Comparison of ENCODE assay signal across 8 mouse cellular contexts in the genomic region with DNA sequence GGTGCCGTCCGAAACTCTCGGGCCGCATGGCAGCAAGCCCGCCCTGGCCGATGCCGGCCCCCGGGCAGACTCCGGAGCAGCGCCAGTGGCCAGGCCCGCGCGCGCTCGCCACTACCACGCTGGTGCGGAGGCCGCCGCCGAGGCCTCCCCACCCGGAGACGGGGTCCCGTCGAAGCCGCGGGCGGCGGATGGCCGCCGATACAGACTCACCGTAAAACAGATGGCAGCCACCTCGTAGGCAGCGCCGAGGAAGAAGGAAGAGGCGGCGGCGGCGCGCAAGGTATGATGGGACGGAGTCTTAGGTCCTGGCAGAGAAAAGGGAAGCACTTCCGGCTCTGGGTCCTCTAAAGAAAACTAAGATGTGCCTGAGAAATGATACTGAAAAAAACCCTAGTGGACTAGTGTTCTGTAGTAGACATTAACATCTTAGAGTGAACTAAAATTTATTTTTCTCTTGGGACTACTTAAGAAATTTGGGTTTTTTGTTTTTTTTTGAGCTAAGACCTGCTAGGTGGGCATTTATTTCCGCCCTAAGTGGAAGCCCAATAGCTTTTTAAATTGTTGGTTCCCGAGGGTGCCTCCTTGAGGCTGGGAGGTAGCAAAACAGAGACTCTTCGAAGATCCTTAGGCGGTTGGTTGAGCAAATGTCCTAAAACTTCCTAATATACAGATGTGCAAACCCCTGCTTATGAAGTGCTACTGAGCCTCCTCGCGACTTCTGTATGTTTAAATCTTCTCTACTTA. TPM values are rescaled to one million over a fixed set of nuclear protein-coding genes. Genes with fewer than 3 reads are reported as not detected.
DNase-seq lines count a peak whose midpoint lies in the region; ATAC-seq and TF ChIP-seq lines count a peak whose summit lies in the region.

Gene Rpl32 (minus strand): TSS at position 260 of the 744 bp plus-strand sequence.

- H3K4me3 ChIP-seq in bone marrow macrophage, adult 2 months (ENCODE audit: insufficient read depth, low read length) = peak within 1 kb of the TSS; percentile 78
- H3K4me3 ChIP-seq in embryonic fibroblast, embryonic 13.5 days (ENCODE audit: insufficient read depth, low read length) = peak within 1 kb of the TSS; percentile 93
- H3K4me3 ChIP-seq in kidney, embryonic 14.5 days (ENCODE audit: low read length) = peak within 1 kb of the TSS; percentile 100
- peak within 1 kb of the TSS; percentile 73 for H3K4me3 ChIP-seq in limb, embryonic 15.5 days

- peak within 1 kb of the TSS; percentile 90 for H3K4me2 ChIP-seq in kidney, embryonic 14.5 days (replicated peaks; ENCODE audit: low read depth, low read length)
- H3K4me2 ChIP-seq in limb, embryonic 15.5 days = peak within 1 kb of the TSS; percentile 66

- peaks cover 38% of the 10 kb centered on the region for H3K36me3 ChIP-seq in kidney, embryonic 14.5 days (ENCODE audit: control insufficient read depth, insufficient read depth, low read length)
- peaks cover 37% of the 10 kb centered on the region for H3K36me3 ChIP-seq in limb, embryonic 15.5 days

- H3K9ac ChIP-seq in kidney, embryonic 14.5 days (ENCODE audit: low read depth, low read length) = peak within 1 kb of the TSS; percentile 100
- peak within 1 kb of the TSS; percentile 94 for H3K9ac ChIP-seq in limb, embryonic 15.5 days

- H3K27ac ChIP-seq in bone marrow macrophage, adult 2 months (ENCODE audit: insufficient read depth, low read depth, low read length) = peak within 1 kb of the TSS; percentile 72
- peak within 1 kb of the TSS; percentile 62 for H3K27ac ChIP-seq in embryonic fibroblast, embryonic 13.5 days (ENCODE audit: insufficient read depth, low read length)
- peak within 1 kb of the TSS; percentile 97 for H3K27ac ChIP-seq in kidney, embryonic 14.5 days (ENCODE audit: low read depth, low read length)
- peak within 1 kb of the TSS; percentile 98 for H3K27ac ChIP-seq in limb, embryonic 15.5 days

- no peaks in the 10 kb centered on the region for H3K27me3 ChIP-seq in kidney, embryonic 14.5 days (ENCODE audit: control insufficient read depth, insufficient read depth, low read length)
- no peaks in the 10 kb centered on the region for H3K27me3 ChIP-seq in limb, embryonic 15.5 days

- under 1% methylated on average over 47 of the region's 47 CpGs for WGBS in kidney, embryonic 14.5 days
- under 1% methylated on average over 47 of the region's 47 CpGs for WGBS in limb, embryonic 15.5 days

- H3K4me1 ChIP-seq in bone marrow macrophage, adult 2 months (ENCODE audit: control insufficient read depth, insufficient read depth, low read length) = peaks cover 2% of the 10 kb centered on the region
- H3K4me1 ChIP-seq in embryonic fibroblast, embryonic 13.5 days (ENCODE audit: control insufficient read depth, insufficient read depth, low read length) = 0 out of 2 replicates have a peak, but pooled peaks cover 3% of the 10 kb centered on the region
- peaks cover 15% of the 10 kb centered on the region for H3K4me1 ChIP-seq in kidney, embryonic 14.5 days (ENCODE audit: control insufficient read depth, insufficient read depth, low read length)
- peaks cover 18% of the 10 kb centered on the region for H3K4me1 ChIP-seq in limb, embryonic 15.5 days

- TF ChIP-seq POLR2A in bone marrow macrophage, adult 2 months (IDR thresholded peaks at IDR 0.05; ENCODE audit: borderline replicate concordance, low read depth, low read length) = no peak
- TF ChIP-seq POLR2A in embryonic fibroblast, embryonic 13.5 days (IDR thresholded peaks at IDR 0.05; ENCODE audit: low read depth, low read length) = peak; percentile 91

- ATAC-seq in kidney, embryonic 14.5 days (ENCODE audit: low FRiP score, low TSS enrichment) = peak; percentile 81
- ATAC-seq in limb, embryonic 15.5 days (ENCODE audit: insufficient number of reproducible peaks, low FRiP score, low TSS enrichment, low read depth) = peak; percentile 67; the same call in 1 of the 2 replicates

- peak; percentile 96 for DNase-seq in A20 (ENCODE audit: low read depth, low spot score)
- peak; percentile 85 to 89 for DNase-seq in heart, adult 9 months (ENCODE audit: low spot score in 2 of 2)
- DNase-seq in monocyte, adult 2 months (ENCODE audit: low read depth in 1 of 2, low spot score in 2 of 2) = peak; percentile 62 to 80
- peak; percentile 81 to 87 for DNase-seq in spleen, postnatal 36 days (ENCODE audit: low spot score in 2 of 2)

- H3K9me3 ChIP-seq in kidney, embryonic 14.5 days (ENCODE audit: control insufficient read depth, low read length) = no peaks in the 10 kb centered on the region
- H3K9me3 ChIP-seq in limb, embryonic 15.5 days = no peaks in the 10 kb centered on the region

- no peak for TF ChIP-seq CTCF in bone marrow macrophage, adult 2 months (IDR thresholded peaks at IDR 0.05; ENCODE audit: low read depth, low read length)
- no peak for TF ChIP-seq CTCF in embryonic fibroblast, embryonic 13.5 days (IDR thresholded peaks at IDR 0.05; ENCODE audit: borderline replicate concordance, insufficient read depth, low read length)

RNA-seq across cellular contexts. Expression of gene Rpl32, which starts in this region (rescaled TPM):
- polyA plus RNA-seq in bone marrow macrophage, adult 2 months (2012; ENCODE audit: insufficient read depth, insufficient read length, missing spikeins) = 2,269 and 2,339 TPM in 2 replicates
- polyA plus RNA-seq in embryonic fibroblast, embryonic 13.5 days (2011; ENCODE audit: insufficient read length, low read depth, missing spikeins) = 2,350 and 2,369 TPM in 2 replicates
- 2,535 and 3,306 TPM in 2 replicates for polyA plus RNA-seq in kidney, embryonic 14.5 days (2014; fragmentation: Nextera tagmentation; extraction: Ambion mirVana)
- polyA plus RNA-seq in limb, embryonic 15.5 days (2015; fragmentation: Nextera tagmentation; extraction: Ambion mirVana) = 1,698 and 2,211 TPM in 2 replicates

Comparison
In these comparisons a context has a peak if more than half of its experiments do, and no peak if none do; other contexts are left out.
1. Peak in every context shown above with its lines: DNase-seq, ATAC-seq, H3K4me3 ChIP-seq and H3K27ac ChIP-seq.